Comparison of ENCODE assay signal across 15 mouse cellular contexts in genomic region chr1:82200636-82201035, GRCm38 (mm10). TPM values are rescaled to one million over a fixed set of nuclear protein-coding genes. Genes with fewer than 3 reads are reported as not detected.
DNase-seq lines count a peak whose midpoint lies in the region; ATAC-seq and TF ChIP-seq lines count a peak whose summit lies in the region.
"Had no signal": no experiment of that assay in that cellular context is flagged by ENCODE, and none has a peak within 500 bp of the region (broad histone marks: within the 10 kb centered on the region; RNA-seq: fewer than 3 reads in every experiment).

No protein-coding gene starts in this region.

- no peaks in the 10 kb centered on the region for H3K27me3 ChIP-seq in heart, adult 2 months (ENCODE audit: control insufficient read depth, insufficient read depth, low read length)
- no peaks in the 10 kb centered on the region for H3K27me3 ChIP-seq in heart, embryonic 16.5 days (ENCODE audit: control insufficient read depth, insufficient read depth, low read length)
- H3K27me3 ChIP-seq: stomach, embryonic 15.5 days had no signal

- H3K9me3 ChIP-seq in heart, embryonic 16.5 days (replicated peaks; ENCODE audit: control insufficient read depth, low read length), result no peaks in the 10 kb centered on the region
- H3K9me3 ChIP-seq: stomach, embryonic 15.5 days had no signal

- TF ChIP-seq POLR2A in lung, adult 2 months (IDR thresholded peaks at IDR 0.05; ENCODE audit: borderline replicate concordance, extremely low read depth, low read depth, low read length), result no peak
- TF ChIP-seq POLR2A in heart, adult 2 months (IDR thresholded peaks at IDR 0.05; ENCODE audit: insufficient read depth, low read depth, low read length), result no peak

- H3K4me2 ChIP-seq in heart, embryonic 16.5 days (ENCODE audit: low read depth, low read length), result peak overlapping the region; percentile 49
- H3K4me2 ChIP-seq: stomach, embryonic 15.5 days had no signal

- peak; percentile 5 to 23 for DNase-seq in lung, adult 18-20 months
- no peak for DNase-seq in lung, adult 2 months
- DNase-seq in heart, adult 2 months, result peak; percentile 38 to 53
- peak; percentile 19 for DNase-seq in yolk sac, embryonic 10.5 days (ENCODE audit: low spot score)
- DNase-seq in right cerebral cortex, postnatal 4 days, result no peak
- DNase-seq in retina, embryonic 14.5 days (ENCODE audit: low spot score), result no peak
- DNase-seq: cerebellum, adult 9-10 months; thymus, postnatal 36 days had no signal

- 47% methylated on average over 7 of the region's 7 CpGs for WGBS in lung, adult 2 months
- WGBS in heart, adult 2 months, result 22% methylated on average over 7 of the region's 7 CpGs
- WGBS in heart, embryonic 16.5 days, result 24% methylated on average over 7 of the region's 7 CpGs

- H3K79me2 ChIP-seq in heart, adult 2 months (replicated peaks; ENCODE audit: control insufficient read depth, insufficient read depth, low read length), result no peaks in the 10 kb centered on the region

- no peaks in the 10 kb centered on the region; the same call in 1 of the 2 replicates for H3K4me1 ChIP-seq in lung, adult 2 months (ENCODE audit: control insufficient read depth, insufficient read depth, low read length)
- H3K4me1 ChIP-seq in heart, adult 2 months (ENCODE audit: control insufficient read depth, insufficient read depth, low read length), result peaks cover 1% of the 10 kb centered on the region; the same call in 1 of the 2 replicates
- H3K4me1 ChIP-seq in heart, embryonic 16.5 days (ENCODE audit: control insufficient read depth, insufficient read depth, low read length), result peaks cover 25% of the 10 kb centered on the region

- TF ChIP-seq EP300 in heart, adult 2 months (IDR thresholded peaks at IDR 0.05; ENCODE audit: insufficient read depth, low read depth, low read length), result no peak

- H3K36me3 ChIP-seq in heart, adult 2 months (ENCODE audit: control insufficient read depth, insufficient read depth, low read length), result peaks cover 3% of the 10 kb centered on the region
- H3K36me3 ChIP-seq in heart, embryonic 16.5 days (ENCODE audit: control insufficient read depth, insufficient read depth), result no peaks in the 10 kb centered on the region
- H3K36me3 ChIP-seq: stomach, embryonic 15.5 days had no signal

- H3K27ac ChIP-seq in heart, adult 2 months, result peak overlapping the region; percentile 75
- peak overlapping the region; percentile 93 for H3K27ac ChIP-seq in heart, embryonic 16.5 days (ENCODE audit: low read length)
- H3K27ac ChIP-seq: liver, embryonic 14.5 days; stomach, embryonic 15.5 days had no signal

- no peak overlapping the region for H3K9ac ChIP-seq in heart, adult 2 months (ENCODE audit: low read depth, low read length)
- H3K9ac ChIP-seq in heart, embryonic 16.5 days (ENCODE audit: low read length), result peak overlapping the region; percentile 52
- H3K9ac ChIP-seq: liver, embryonic 14.5 days; stomach, embryonic 15.5 days had no signal

- ATAC-seq in heart, embryonic 16.5 days (replicated peaks; ENCODE audit: extremely low read depth, insufficient read depth, low FRiP score), result peak; percentile 46

- no peak for TF ChIP-seq CTCF in lung, adult 2 months (IDR thresholded peaks at IDR 0.05; ENCODE audit: insufficient read depth, low read length)
- no peak for TF ChIP-seq CTCF in heart, adult 2 months (IDR thresholded peaks at IDR 0.05)

- no peak overlapping the region for H3K4me3 ChIP-seq in lung, adult 2 months (replicated peaks; ENCODE audit: extremely low read depth, low read depth, low read length)
- H3K4me3 ChIP-seq in heart, adult 2 months, result peak overlapping the region; percentile 9; the same call in 1 of the 2 replicates
- H3K4me3 ChIP-seq in heart, embryonic 16.5 days (ENCODE audit: low read length), result 0 out of 2 replicates have a peak overlapping the region, but pooled peaks have one; percentile 2
- H3K4me3 ChIP-seq: layer of hippocampus, adult 2 months; stomach, embryonic 15.5 days had no signal

- intact Hi-C loops in heart, adult 2 months (cut with DNase I), result loop anchor here (2.0 to 10.0 kb wide), 3 partner anchors 42 to 506 kb away; no protein-coding TSS in a partner anchor

RNA-seq across cellular contexts. Expression of gene Gm9747, which starts 32.3 kb away (rescaled TPM):
- polyA plus RNA-seq in lung, adult 2 months (2012; rRNA removed), result 0.04 TPM in 1 of 2 replicates, not detected in the other
- not detected for total RNA-seq in heart, adult 2 months (2021)
- polyA plus RNA-seq in heart, adult 2 months (2012; rRNA removed), result 0.04 TPM in 1 of 2 replicates, not detected in the other
- polyA plus RNA-seq in heart, embryonic 16.5 days (2015; fragmentation: Nextera tagmentation; extraction: Ambion mirVana), result 31.6 and 33.8 TPM in 2 replicates
- total RNA-seq: layer of hippocampus, adult 2 months; left cerebral cortex, postnatal 36 days; megakaryocyte-erythroid progenitor cell, adult 5-6 weeks had no signal
- polyA plus RNA-seq: small intestine, adult 2 months had no signal

Comparison
In these comparisons a context has a peak if more than half of its experiments do, and no peak if none do; other contexts are left out.
1. DNase-seq: peak in lung, adult 18-20 months (2 of 2), heart, adult 2 months (2 of 2) and yolk sac, embryonic 10.5 days (single experiment); none in lung, adult 2 months (single experiment), right cerebral cortex, postnatal 4 days (single experiment) and retina, embryonic 14.5 days (single experiment).
2. RNA of gene Gm9747, which starts 32.3 kb away (polyA plus RNA-seq): 31.6 to 33.8 TPM in heart, embryonic 16.5 days; 0.04 TPM in heart, adult 2 months and 0.04 TPM in lung, adult 2 months; every median in the first group is over 10 times any median in the second.